Mouse (Mus musculus): ENCODE data around the gene Nfic. TPM values are rescaled to one million over a fixed set of nuclear protein-coding genes. Genes with fewer than 3 reads are reported as not detected.

Gene Nfic
- polyA plus RNA-seq, 1 experiment from 2014 or later: 100.0 TPM

DNA sequence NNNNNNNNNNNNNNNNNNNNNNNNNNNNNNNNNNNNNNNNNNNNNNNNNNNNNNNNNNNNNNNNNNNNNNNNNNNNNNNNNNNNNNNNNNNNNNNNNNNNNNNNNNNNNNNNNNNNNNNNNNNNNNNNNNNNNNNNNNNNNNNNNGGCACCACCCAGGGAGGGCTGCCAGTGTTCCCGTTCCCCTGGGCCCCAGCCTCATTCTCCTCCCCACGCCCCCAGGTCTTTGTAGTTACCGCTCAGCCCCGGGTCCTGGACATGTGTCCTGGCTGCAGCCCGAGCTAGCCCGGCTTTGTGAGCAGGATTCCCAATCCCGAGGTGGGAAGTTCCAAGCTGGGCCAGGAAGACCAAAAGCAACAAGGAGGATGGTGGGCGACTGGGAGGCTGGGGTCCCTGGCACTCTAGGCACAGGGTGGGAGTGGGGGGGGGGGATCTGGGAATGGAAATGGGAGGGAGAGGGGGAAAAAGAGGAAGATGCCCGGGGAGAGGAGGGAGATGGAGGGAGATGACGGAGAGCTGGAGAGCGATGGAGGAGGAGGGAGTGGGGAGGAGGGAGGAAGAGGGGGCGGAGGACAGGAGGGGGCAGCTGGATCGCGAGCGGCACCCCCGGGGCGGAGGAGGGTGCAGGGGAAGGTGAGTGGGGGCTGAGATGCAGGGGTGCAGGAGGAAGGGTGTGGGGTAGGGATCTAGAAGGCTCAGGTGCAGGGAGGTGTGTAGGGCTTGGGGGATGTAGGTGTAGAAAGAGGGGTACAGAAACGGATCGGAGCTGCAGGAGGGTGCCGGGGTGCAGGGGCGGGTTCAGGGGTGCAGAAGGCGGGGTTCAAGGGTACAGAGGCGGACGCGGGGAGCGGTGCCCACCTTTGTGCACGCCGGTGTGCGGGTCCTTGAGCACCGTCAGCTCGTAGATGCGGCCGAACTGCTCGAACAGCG, 26.4 kb upstream of the Nfic start:
- H3K27me3 ChIP-seq (replicated peaks; ENCODE audit: control insufficient read depth, insufficient read depth, low read length): peaks cover 14% of the 10 kb centered on the region
- WGBS: 5% methylated on average over 23 of the region's 35 CpGs
- peak overlapping the region; percentile 62 for H3K9ac ChIP-seq (ENCODE audit: low read depth, low read length)
- DNase-seq (ENCODE audit: low spot score) (no peak), ATAC-seq (ENCODE audit: low read depth) (peak; percentile 3; the same call in 1 of the 2 replicates)
- H3K4me3 ChIP-seq (ENCODE audit: low read depth, low read length): peak overlapping the region; percentile 54
- H3K27ac ChIP-seq (replicated peaks; ENCODE audit: low read depth, low read length): no peak overlapping the region
- peaks cover 6% of the 10 kb centered on the region; the same call in 1 of the 2 replicates for H3K4me1 ChIP-seq (ENCODE audit: control insufficient read depth, insufficient read depth, low read length)
- H3K36me3 ChIP-seq (ENCODE audit: control insufficient read depth, insufficient read depth, low read length): peaks cover 8% of the 10 kb centered on the region; the same call in 1 of the 2 replicates
- H3K4me2 ChIP-seq (ENCODE audit: low read depth, low read length): peak overlapping the region; percentile 88
- no peaks in the 10 kb centered on the region for H3K9me3 ChIP-seq (ENCODE audit: control insufficient read depth, low read length)

DNA sequence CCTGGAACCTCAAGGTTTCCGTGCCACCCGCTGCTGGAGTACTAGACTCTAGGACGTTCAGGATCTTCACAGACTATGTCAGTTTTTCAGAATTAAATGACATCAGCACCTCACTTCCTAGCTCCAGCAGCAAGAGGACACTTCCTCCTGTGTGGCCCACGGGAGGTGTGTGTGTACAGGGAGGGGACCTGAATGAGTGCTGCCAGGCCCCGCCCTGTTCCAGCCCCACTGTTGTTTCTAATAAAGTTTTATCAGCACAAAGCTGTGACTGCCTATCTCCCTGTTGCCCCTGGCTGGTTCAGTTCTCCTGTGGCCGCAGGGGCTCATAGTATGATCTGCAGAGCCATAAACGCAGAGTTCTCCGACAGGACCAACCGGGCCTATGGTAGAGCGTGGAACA, 19.0 kb upstream of the Nfic start:
- Histone ChIP-seq H3K4me2 (ENCODE audit: low read depth, low read length) (no peak overlapping the region), H3K27ac (replicated peaks; ENCODE audit: low read depth, low read length) (no peak overlapping the region), H3K27me3 (replicated peaks; ENCODE audit: control insufficient read depth, insufficient read depth, low read length) (peaks cover 39% of the 10 kb centered on the region), H3K9me3 (ENCODE audit: control insufficient read depth, low read length) (no peaks in the 10 kb centered on the region), H3K9ac (ENCODE audit: low read depth, low read length) (no peak overlapping the region), H3K36me3 (ENCODE audit: control insufficient read depth, insufficient read depth, low read length) (no peaks in the 10 kb centered on the region), H3K4me1 (ENCODE audit: control insufficient read depth, insufficient read depth, low read length) (no peaks in the 10 kb centered on the region), H3K4me3 (ENCODE audit: low read depth, low read length) (no peak overlapping the region)
- WGBS: 80% methylated on average over 10 of the region's 10 CpGs
- ATAC-seq (ENCODE audit: low read depth) (no peak), DNase-seq (ENCODE audit: low spot score) (no peak)

DNA sequence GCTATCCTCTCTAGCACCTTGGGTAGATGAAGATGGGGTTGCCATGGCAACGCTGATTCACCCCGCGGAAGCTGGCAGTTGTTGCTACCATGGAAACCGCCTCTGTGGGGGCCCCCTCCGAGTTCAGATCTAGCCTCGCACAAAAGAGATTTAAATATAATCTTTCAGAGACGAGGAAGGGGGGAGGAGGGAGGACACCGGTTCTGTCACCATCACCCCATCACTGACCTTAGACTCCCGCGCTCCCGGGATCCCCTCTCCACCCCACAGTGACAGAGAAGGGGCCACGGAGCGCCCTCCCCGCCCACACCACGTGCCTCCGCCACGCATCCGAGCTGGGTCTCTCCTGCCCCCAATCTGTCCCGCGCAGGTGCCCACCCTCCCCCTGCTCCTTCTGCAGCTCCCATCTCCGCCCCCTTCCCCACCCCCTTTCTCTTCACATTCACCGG, 17.6 kb upstream of the Nfic start:
- under 1% methylated on average over 16 of the region's 22 CpGs for WGBS
- no peak overlapping the region for H3K27ac ChIP-seq (replicated peaks; ENCODE audit: low read depth, low read length)
- H3K4me2 ChIP-seq (ENCODE audit: low read depth, low read length): peak overlapping the region; percentile 26; the same call in 1 of the 2 replicates
- 0 out of 2 replicates have a peak overlapping the region, but pooled peaks have one; percentile 8 for H3K4me3 ChIP-seq (ENCODE audit: low read depth, low read length)
- ATAC-seq (ENCODE audit: low read depth) (peak; percentile 50; the same call in 1 of the 2 replicates), DNase-seq (ENCODE audit: low spot score) (peak; percentile 70)
- H3K4me1 ChIP-seq (ENCODE audit: control insufficient read depth, insufficient read depth, low read length): no peaks in the 10 kb centered on the region
- no peaks in the 10 kb centered on the region for H3K9me3 ChIP-seq (ENCODE audit: control insufficient read depth, low read length)
- H3K36me3 ChIP-seq (ENCODE audit: control insufficient read depth, insufficient read depth, low read length): no peaks in the 10 kb centered on the region
- H3K27me3 ChIP-seq (replicated peaks; ENCODE audit: control insufficient read depth, insufficient read depth, low read length): peaks cover 39% of the 10 kb centered on the region
- H3K9ac ChIP-seq (ENCODE audit: low read depth, low read length): no peak overlapping the region

DNA sequence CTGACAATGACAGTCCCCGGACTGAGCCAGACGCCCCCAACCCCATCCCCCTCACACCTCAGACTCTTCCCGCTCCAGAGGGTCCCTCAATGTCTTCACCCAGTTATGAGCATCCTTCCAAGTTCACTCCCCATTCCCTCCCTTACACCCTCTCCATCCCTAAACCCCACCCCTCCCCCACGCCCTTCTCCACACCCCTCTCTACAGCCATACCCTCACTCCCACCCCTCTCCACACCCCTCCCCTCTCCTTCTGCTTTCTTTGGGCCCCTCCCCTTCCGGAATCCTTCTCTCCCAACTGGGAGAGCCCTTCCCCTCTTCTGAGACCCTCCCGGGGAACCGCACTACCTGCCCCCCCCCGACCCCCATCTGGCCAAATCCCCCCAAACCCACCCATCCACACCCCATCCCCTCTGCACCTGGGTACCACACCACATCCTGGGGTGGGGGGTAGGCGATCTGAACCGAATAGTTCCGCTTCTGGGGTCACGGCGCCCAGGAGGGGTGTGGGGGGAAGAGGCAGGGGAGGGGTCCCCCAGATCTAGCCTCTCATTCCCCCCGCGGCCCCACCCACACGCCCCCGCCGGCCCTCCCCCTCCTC, 17.1 kb upstream of the Nfic start:
- no peak for DNase-seq (ENCODE audit: low spot score)
- Histone ChIP-seq H3K4me3 (ENCODE audit: low read depth, low read length) (no peak overlapping the region), H3K27me3 (replicated peaks; ENCODE audit: control insufficient read depth, insufficient read depth, low read length) (peaks cover 44% of the 10 kb centered on the region), H3K36me3 (ENCODE audit: control insufficient read depth, insufficient read depth, low read length) (no peaks in the 10 kb centered on the region), H3K4me2 (ENCODE audit: low read depth, low read length) (peak overlapping the region; percentile 26; the same call in 1 of the 2 replicates), H3K9me3 (ENCODE audit: control insufficient read depth, low read length) (no peaks in the 10 kb centered on the region), H3K4me1 (ENCODE audit: control insufficient read depth, insufficient read depth, low read length) (no peaks in the 10 kb centered on the region), H3K9ac (ENCODE audit: low read depth, low read length) (no peak overlapping the region), H3K27ac (replicated peaks; ENCODE audit: low read depth, low read length) (no peak overlapping the region)
- ATAC-seq (ENCODE audit: low read depth): no peak
- 6% methylated on average over 17 of the region's 18 CpGs for WGBS

DNA sequence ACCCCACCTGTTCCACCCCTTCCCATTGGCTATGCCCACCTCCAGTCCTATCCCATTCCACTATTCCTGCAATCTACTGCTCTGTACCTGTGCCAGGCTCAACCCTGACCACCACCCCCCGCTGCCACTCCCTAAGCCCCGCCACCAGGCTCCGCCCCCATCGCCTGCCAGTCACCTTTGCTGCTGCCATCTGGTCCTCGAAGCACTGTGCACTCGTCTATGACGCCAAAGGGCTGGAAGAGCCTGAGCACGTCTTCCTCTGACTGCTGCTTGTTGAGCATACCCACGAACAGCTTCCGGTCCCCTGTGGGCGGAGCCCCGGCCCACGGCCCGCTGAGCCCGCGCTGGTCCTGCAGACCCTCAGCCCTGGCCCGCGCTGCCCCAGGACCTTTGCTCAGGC, 15.0 kb upstream of the Nfic start:
- Histone ChIP-seq H3K4me2 (ENCODE audit: low read depth, low read length) (no peak overlapping the region), H3K36me3 (ENCODE audit: control insufficient read depth, insufficient read depth, low read length) (no peaks in the 10 kb centered on the region), H3K27me3 (replicated peaks; ENCODE audit: control insufficient read depth, insufficient read depth, low read length) (peaks cover 55% of the 10 kb centered on the region), H3K4me1 (ENCODE audit: control insufficient read depth, insufficient read depth, low read length) (no peaks in the 10 kb centered on the region), H3K27ac (replicated peaks; ENCODE audit: low read depth, low read length) (no peak overlapping the region), H3K9me3 (ENCODE audit: control insufficient read depth, low read length) (no peaks in the 10 kb centered on the region), H3K9ac (ENCODE audit: low read depth, low read length) (no peak overlapping the region), H3K4me3 (ENCODE audit: low read depth, low read length) (no peak overlapping the region)
- ATAC-seq (ENCODE audit: low read depth) (no peak), DNase-seq (ENCODE audit: low spot score) (no peak)
- WGBS: 63% methylated on average over 18 of the region's 18 CpGs

DNA sequence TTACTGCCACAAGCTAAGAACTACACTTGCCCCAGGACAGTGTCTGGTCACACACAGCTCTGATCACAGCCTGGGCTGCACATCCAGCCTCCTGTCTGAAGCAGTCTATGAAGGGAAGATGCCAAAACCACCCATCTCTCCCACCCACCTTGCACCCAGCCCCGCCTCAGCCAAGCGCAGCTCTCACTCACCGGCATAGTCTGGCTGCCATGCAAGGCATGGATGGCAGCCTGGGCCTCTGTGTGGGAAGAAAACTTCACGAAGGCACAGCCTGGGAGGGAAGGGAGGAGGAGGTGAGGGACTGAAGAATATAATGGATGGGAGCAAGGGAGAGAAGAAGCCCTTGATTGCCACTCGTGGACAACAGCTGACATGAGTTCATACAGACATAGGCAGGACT, 13.8 kb upstream of the Nfic start:
- WGBS: 79% methylated on average over 5 of the region's 5 CpGs
- Histone ChIP-seq H3K4me1 (ENCODE audit: control insufficient read depth, insufficient read depth, low read length) (0 out of 2 replicates have a peak, but pooled peaks cover 5% of the 10 kb centered on the region), H3K27ac (replicated peaks; ENCODE audit: low read depth, low read length) (no peak overlapping the region), H3K4me3 (ENCODE audit: low read depth, low read length) (no peak overlapping the region), H3K27me3 (replicated peaks; ENCODE audit: control insufficient read depth, insufficient read depth, low read length) (peaks cover 56% of the 10 kb centered on the region), H3K9me3 (ENCODE audit: control insufficient read depth, low read length) (no peaks in the 10 kb centered on the region), H3K36me3 (ENCODE audit: control insufficient read depth, insufficient read depth, low read length) (no peaks in the 10 kb centered on the region), H3K9ac (ENCODE audit: low read depth, low read length) (no peak overlapping the region), H3K4me2 (ENCODE audit: low read depth, low read length) (no peak overlapping the region)
- DNase-seq (ENCODE audit: low spot score) (no peak), ATAC-seq (ENCODE audit: low read depth) (no peak)

DNA sequence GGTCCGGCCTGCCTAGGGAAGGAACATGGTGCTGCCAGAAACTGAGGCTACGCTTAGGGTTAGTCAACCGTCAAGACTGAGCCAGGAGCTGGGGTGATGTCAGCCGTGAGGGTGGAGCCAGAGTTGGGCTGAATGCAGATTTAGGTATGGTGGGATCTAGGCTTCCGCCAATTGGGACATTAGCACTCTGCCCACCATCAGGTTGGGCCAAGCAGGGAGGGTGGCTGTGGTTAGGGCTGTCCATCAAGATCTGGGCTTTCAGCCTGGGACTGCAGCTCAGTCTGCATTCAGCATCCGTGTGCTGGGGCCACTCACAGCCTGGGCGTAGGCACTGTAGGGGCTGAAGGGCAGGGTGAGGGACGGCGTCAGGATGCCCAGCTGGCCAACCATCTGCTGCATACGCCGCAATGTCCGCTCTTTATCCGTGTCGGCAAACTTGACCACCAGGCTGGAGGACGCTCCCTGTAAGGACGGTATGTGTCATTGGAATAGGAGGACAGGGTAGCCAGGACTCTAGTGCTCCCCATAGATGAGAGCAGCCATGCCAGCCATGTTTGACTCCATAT, 12.3 kb upstream of the Nfic start:
- 78% methylated on average over 16 of the region's 16 CpGs for WGBS
- H3K27me3 ChIP-seq (replicated peaks; ENCODE audit: control insufficient read depth, insufficient read depth, low read length): peaks cover 57% of the 10 kb centered on the region
- no peak overlapping the region for H3K4me2 ChIP-seq (ENCODE audit: low read depth, low read length)
- DNase-seq (ENCODE audit: low spot score) (no peak), ATAC-seq (ENCODE audit: low read depth) (no peak)
- H3K9ac ChIP-seq (ENCODE audit: low read depth, low read length): no peak overlapping the region
- H3K36me3 ChIP-seq (ENCODE audit: control insufficient read depth, insufficient read depth, low read length): no peaks in the 10 kb centered on the region
- no peak overlapping the region for H3K4me3 ChIP-seq (ENCODE audit: low read depth, low read length)
- no peak overlapping the region for H3K27ac ChIP-seq (replicated peaks; ENCODE audit: low read depth, low read length)
- H3K9me3 ChIP-seq (ENCODE audit: control insufficient read depth, low read length): no peaks in the 10 kb centered on the region
- H3K4me1 ChIP-seq (ENCODE audit: control insufficient read depth, insufficient read depth, low read length): 0 out of 2 replicates have a peak, but pooled peaks cover 5% of the 10 kb centered on the region

DNA sequence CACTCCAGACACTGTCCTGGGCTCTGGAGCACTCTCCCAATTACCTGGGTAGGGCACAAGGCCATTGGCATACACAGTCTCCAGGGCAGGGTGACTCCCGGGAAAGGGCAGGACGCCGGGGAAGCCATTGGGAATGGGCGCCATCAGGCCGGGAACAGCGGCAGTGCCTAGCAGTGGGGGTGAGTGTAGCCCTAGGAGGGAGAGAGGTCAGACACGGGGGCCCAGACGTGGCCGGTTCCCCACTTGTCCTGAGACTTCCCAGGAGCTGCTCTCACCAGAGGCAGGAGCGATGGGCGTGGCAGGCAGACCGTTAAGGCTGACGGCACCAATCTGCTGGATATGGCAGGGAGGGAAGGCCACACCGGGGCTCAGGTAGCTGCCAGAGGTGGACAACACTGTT, 11.4 kb upstream of the Nfic start:
- H3K4me2 ChIP-seq (ENCODE audit: low read depth, low read length): no peak overlapping the region
- WGBS: 68% methylated on average over 14 of the region's 14 CpGs
- H3K27me3 ChIP-seq (replicated peaks; ENCODE audit: control insufficient read depth, insufficient read depth, low read length): peaks cover 62% of the 10 kb centered on the region
- no peak overlapping the region for H3K4me3 ChIP-seq (ENCODE audit: low read depth, low read length)
- H3K27ac ChIP-seq (replicated peaks; ENCODE audit: low read depth, low read length): no peak overlapping the region
- 0 out of 2 replicates have a peak, but pooled peaks cover 5% of the 10 kb centered on the region for H3K4me1 ChIP-seq (ENCODE audit: control insufficient read depth, insufficient read depth, low read length)
- no peak for DNase-seq (ENCODE audit: low spot score)
- no peak overlapping the region for H3K9ac ChIP-seq (ENCODE audit: low read depth, low read length)
- H3K9me3 ChIP-seq (ENCODE audit: control insufficient read depth, low read length): no peaks in the 10 kb centered on the region
- no peak for ATAC-seq (ENCODE audit: low read depth)
- no peaks in the 10 kb centered on the region for H3K36me3 ChIP-seq (ENCODE audit: control insufficient read depth, insufficient read depth, low read length)

Data from embryonic facial prominence, embryonic 14.5 days (tissue).